Mouse (Mus musculus) heart, embryonic 14.5 days (tissue): Measurements from ENCODE around the gene Gm10097. TPM values are rescaled to one million over a fixed set of nuclear protein-coding genes. Genes with fewer than 3 reads are reported as not detected.

Experiments used
- ATAC-seq: fragments of 200-750 bp; cut with Nextera tagmentation; 2 replicates; pipeline ENCODE4 v1.8.0; 2017; ENCODE audit warnings: low read depth, moderate TSS enrichment; ENCODE audit not compliant: insufficient number of reproducible peaks, insufficient read depth, low FRiP score
- H3K27ac ChIP-seq, 2 experiments: fragments of 200-500 bp in 1 of 2; fragments of 300-500 bp in 1 of 2; sonication (generic) in 1 of 2; replicated peaks in 1 of 2; 2 replicates each; pipeline ENCODE4 v1.5.1; 2012 to 2014; ENCODE audit warnings: low read depth in 2 of 2, low read length in 2 of 2, control low read depth in 1 of 2, mild to moderate bottlenecking in 1 of 2, mixed read lengths in 1 of 2; ENCODE audit not compliant: control insufficient read depth in 1 of 2, insufficient read depth in 1 of 2
- H3K27me3 ChIP-seq: fragments of 300-500 bp; sonication (generic); 2 replicates; pipeline ENCODE4 v1.6.1; 2014; ENCODE audit warnings: mild to moderate bottlenecking, low read length, control low read depth; ENCODE audit not compliant: control insufficient read depth, insufficient read depth
- H3K36me3 ChIP-seq: fragments of 300-500 bp; sonication (generic); 2 replicates; pipeline ENCODE4 v1.6.1; 2014; ENCODE audit warnings: mild to moderate bottlenecking, control low read depth, low read length, mixed read lengths; ENCODE audit not compliant: control insufficient read depth, insufficient read depth
- H3K4me1 ChIP-seq, 2 experiments: fragments of 200-500 bp in 1 of 2; fragments of 300-500 bp in 1 of 2; sonication (generic) in 1 of 2; 2 replicates each; pipeline ENCODE4 v1.6.1; 2012 to 2014; ENCODE audit warnings: low read length in 2 of 2, control low read depth in 1 of 2, mixed read lengths in 1 of 2; ENCODE audit not compliant: control insufficient read depth in 2 of 2, insufficient read depth in 2 of 2
- H3K4me2 ChIP-seq: fragments of 300-500 bp; sonication (generic); 2 replicates; pipeline ENCODE4 v1.6.1; 2014; ENCODE audit warnings: mild to moderate bottlenecking, low read length
- H3K4me3 ChIP-seq, 2 experiments: fragments of 200-500 bp in 1 of 2; fragments of 300-500 bp in 1 of 2; sonication (generic) in 1 of 2; 2 replicates each; pipeline ENCODE4 v1.5.1; 2012 to 2014; ENCODE audit warnings: low read length in 2 of 2, mild to moderate bottlenecking in 2 of 2, control low read depth in 1 of 2, low read depth in 1 of 2, moderate library complexity in 1 of 2; ENCODE audit not compliant: control insufficient read depth in 1 of 2, insufficient read depth in 1 of 2
- H3K9ac ChIP-seq: fragments of 300-500 bp; sonication (generic); 2 replicates; pipeline ENCODE4 v1.6.1; 2014; ENCODE audit warnings: mild to moderate bottlenecking, low read length
- H3K9me3 ChIP-seq: fragments of 300-500 bp; sonication (generic); 2 replicates; pipeline ENCODE4 v1.6.1; 2016; ENCODE audit warnings: low read length, control low read depth; ENCODE audit not compliant: control insufficient read depth
- WGBS: fragments of 180-500 bp; shearing (Covaris S2); extraction: QIAGEN DNeasy Blood & Tissue Kit; methylation state at CpG from one replicate; pipeline ENCODE4 v1.1.7; 2014; 5-methylcytosine and 5-hydroxymethylcytosine counted together
- polyA plus RNA-seq: library from polyadenylated mRNA; unstranded; fragments of >200 nt; fragmentation: Nextera tagmentation; extraction: Ambion mirVana; gene quantifications from 2 replicates; pipeline ENCODE4 v1.2.1, GENCODE M21; 2014

Gm10097 gene
- 0.53 and 0.57 TPM in 2 replicates for polyA plus RNA-seq

GRCm38 (mm10) chr10:5068676-5069265, at the start of gene Gm10097:
Gene Gm10097 (plus strand): TSS chr10:5069192.
- peak; percentile 92 for ATAC-seq
- Histone ChIP-seq H3K27ac (peak within 1 kb of the TSS; percentile 97 to 99), H3K9ac (peak within 1 kb of the TSS; percentile 74), H3K36me3 (peaks cover 26% of the 10 kb centered on the region), H3K27me3 (no peaks in the 10 kb centered on the region), H3K4me3 (peak within 1 kb of the TSS; percentile 29 to 42), H3K4me1 (peaks cover 2 to 5% of the 10 kb centered on the region in 2 experiments; a peak in 2 of 4 replicates), H3K4me2 (peak within 1 kb of the TSS; percentile 54), H3K9me3 (0 out of 2 replicates have a peak, but pooled peaks cover 2% of the 10 kb centered on the region)
- 38% methylated on average over 14 of the region's 14 CpGs for WGBS

- Histone ChIP-seq H3K4me3 (no peak overlapping the region), H3K4me1 (no peaks in the 10 kb centered on the region), H3K4me2 (no peak overlapping the region), H3K9me3 (no peaks in the 10 kb centered on the region), H3K27ac (no peak overlapping the region), H3K27me3 (no peaks in the 10 kb centered on the region), H3K36me3 (peaks cover 66% of the 10 kb centered on the region), H3K9ac (no peak overlapping the region)
- 93% methylated on average over 4 of the region's 4 CpGs for WGBS
- no peak for ATAC-seq
These were observed 43.1 kb upstream of the Gm10097 start for GRCm38 (mm10) chr10:5025906-5026305.

GRCm38 (mm10) chr10:5027208-5027607, 41.8 kb upstream of the Gm10097 start:
- no peak for ATAC-seq
- Histone ChIP-seq H3K4me3 (no peak overlapping the region), H3K27me3 (no peaks in the 10 kb centered on the region), H3K4me2 (no peak overlapping the region), H3K4me1 (no peaks in the 10 kb centered on the region), H3K36me3 (peaks cover 66% of the 10 kb centered on the region), H3K9ac (no peak overlapping the region), H3K27ac (no peak overlapping the region), H3K9me3 (no peaks in the 10 kb centered on the region)
- WGBS: 90% methylated on average over 1 of the region's 1 CpGs

- Histone ChIP-seq H3K4me1 (no peaks in the 10 kb centered on the region), H3K36me3 (peaks cover 71% of the 10 kb centered on the region), H3K9me3 (no peaks in the 10 kb centered on the region), H3K27me3 (no peaks in the 10 kb centered on the region), H3K4me3 (no peak overlapping the region), H3K9ac (no peak overlapping the region), H3K4me2 (no peak overlapping the region), H3K27ac (no peak overlapping the region)
- ATAC-seq: no peak
- WGBS: 86% methylated on average over 9 of the region's 9 CpGs
These were observed 40.7 kb upstream of the Gm10097 start for GRCm38 (mm10) chr10:5028301-5028700.

GRCm38 (mm10) chr10:5029161-5029560, 39.8 kb upstream of the Gm10097 start:
- WGBS: 76% methylated on average over 2 of the region's 2 CpGs
- no peaks in the 10 kb centered on the region for H3K4me1 ChIP-seq
- peaks cover 80% of the 10 kb centered on the region for H3K36me3 ChIP-seq
- H3K4me3 ChIP-seq: no peak overlapping the region
- no peaks in the 10 kb centered on the region for H3K27me3 ChIP-seq
- no peak overlapping the region for H3K9ac ChIP-seq
- no peak for ATAC-seq
- H3K9me3 ChIP-seq: no peaks in the 10 kb centered on the region
- no peak overlapping the region for H3K4me2 ChIP-seq
- H3K27ac ChIP-seq: no peak overlapping the region

DNA sequence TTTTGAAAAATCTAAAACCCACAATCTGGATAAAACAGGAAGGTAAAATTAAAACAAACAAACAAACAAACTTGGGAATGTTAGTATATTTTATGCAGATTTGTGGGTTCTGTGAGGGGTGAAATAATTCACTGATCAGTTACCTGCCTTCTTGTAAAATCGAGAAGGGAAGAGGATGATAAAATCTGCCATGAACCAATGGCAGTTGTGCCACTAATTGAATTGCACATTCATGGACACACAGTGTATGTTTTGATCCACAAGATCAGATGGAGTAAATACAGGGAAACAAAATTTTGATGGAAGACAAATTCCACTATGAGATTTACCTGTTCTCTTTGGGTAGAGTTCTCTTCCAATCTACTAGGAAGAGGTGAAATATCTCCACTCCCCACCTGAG, 39.1 kb upstream of the Gm10097 start:
- Histone ChIP-seq H3K4me1 (no peaks in the 10 kb centered on the region), H3K27ac (no peak overlapping the region), H3K4me3 (no peak overlapping the region), H3K27me3 (no peaks in the 10 kb centered on the region), H3K36me3 (peaks cover 86% of the 10 kb centered on the region), H3K9ac (no peak overlapping the region), H3K4me2 (no peak overlapping the region), H3K9me3 (no peaks in the 10 kb centered on the region)
- 87% methylated on average over 1 of the region's 1 CpGs for WGBS
- no peak for ATAC-seq

GRCm38 (mm10) chr10:5032192-5033048, 36.6 kb upstream of the Gm10097 start:
- Histone ChIP-seq H3K9me3 (no peaks in the 10 kb centered on the region), H3K9ac (no peak overlapping the region), H3K4me2 (no peak overlapping the region), H3K27me3 (no peaks in the 10 kb centered on the region), H3K27ac (no peak overlapping the region), H3K4me1 (no peaks in the 10 kb centered on the region), H3K36me3 (peaks cover 96% of the 10 kb centered on the region), H3K4me3 (no peak overlapping the region)
- ATAC-seq: no peak
- WGBS: 76% methylated on average over 15 of the region's 15 CpGs
